Mouse (Mus musculus) liver, embryonic 11.5 days (tissue): ENCODE data around the gene Poc1a. TPM values are rescaled to one million over a fixed set of nuclear protein-coding genes. Genes with fewer than 3 reads are reported as not detected.

Source experiments
- ATAC-seq: fragments of 200-750 bp; cut with Nextera tagmentation; replicated peaks from 2 replicates; pipeline ENCODE4 v1.8.0; 2017; ENCODE audit warnings: moderate number of reproducible peaks, mild to moderate bottlenecking, moderate TSS enrichment, moderate library complexity; ENCODE audit not compliant: low FRiP score
- DNase-seq: peaks from one replicate; pipeline ENCODE4 v3.0.0-alpha.2; 2017; ENCODE audit warnings: low spot score
- H3K27ac ChIP-seq: fragments of 300-500 bp; sonication (generic); 2 replicates; pipeline ENCODE4 v1.5.1; 2014; ENCODE audit warnings: mild to moderate bottlenecking, low read depth, low read length, control low read depth
- H3K27me3 ChIP-seq: fragments of 300-500 bp; sonication (generic); replicated peaks from 2 replicates; pipeline ENCODE4 v1.6.1; 2014; ENCODE audit warnings: low read length, mixed read lengths; ENCODE audit not compliant: control insufficient read depth, insufficient read depth
- H3K36me3 ChIP-seq: fragments of 300-500 bp; sonication (generic); 2 replicates; pipeline ENCODE4 v1.6.1; 2014; ENCODE audit warnings: mild to moderate bottlenecking, low read length, moderate library complexity, mixed read lengths; ENCODE audit not compliant: control insufficient read depth, insufficient read depth
- H3K4me1 ChIP-seq: fragments of 300-500 bp; sonication (generic); replicated peaks from 2 replicates; pipeline ENCODE4 v1.6.1; 2014; ENCODE audit warnings: low read length, mixed read lengths; ENCODE audit not compliant: control insufficient read depth, insufficient read depth
- H3K4me2 ChIP-seq: fragments of 300-500 bp; sonication (generic); 2 replicates; pipeline ENCODE4 v1.6.1; 2014; ENCODE audit warnings: mild to moderate bottlenecking, control low read depth, moderate library complexity
- H3K4me3 ChIP-seq: fragments of 300-500 bp; sonication (generic); 2 replicates; pipeline ENCODE4 v1.5.1; 2014; ENCODE audit warnings: low read depth, low read length, control low read depth
- H3K9ac ChIP-seq: fragments of 300-500 bp; sonication (generic); 2 replicates; pipeline ENCODE4 v1.6.1; 2014; ENCODE audit warnings: low read depth, low read length, control low read depth
- H3K9me3 ChIP-seq: fragments of 300-500 bp; sonication (generic); 2 replicates; pipeline ENCODE4 v1.6.1; 2016; ENCODE audit warnings: low read length, inconsistent platforms, mixed read lengths; ENCODE audit not compliant: control insufficient read depth
- WGBS: fragments of 180-500 bp; shearing (Covaris S2); extraction: QIAGEN DNeasy Blood & Tissue Kit; methylation state at CpG from one replicate; pipeline ENCODE4 v1.1.7; 2014; 5-methylcytosine and 5-hydroxymethylcytosine counted together
- polyA plus RNA-seq: library from polyadenylated mRNA; unstranded; fragments of >200 nt; fragmentation: Nextera tagmentation; extraction: Ambion mirVana; gene quantifications from 2 replicates; pipeline ENCODE4 v1.2.1, GENCODE M21; 2014

The Poc1a gene
- polyA plus RNA-seq, 1 experiment from 2014 or later = 36.6 TPM

GRCm38 (mm10) chr9:106394649-106395602 is 114.1 kb downstream of the Poc1a start:
- ATAC-seq (no peak), DNase-seq (no peak)
- Histone ChIP-seq H3K9ac (no peak overlapping the region), H3K9me3 (no peaks in the 10 kb centered on the region), H3K4me1 (peaks cover 39% of the 10 kb centered on the region), H3K27ac (no peak overlapping the region), H3K36me3 (no peaks in the 10 kb centered on the region), H3K27me3 (no peaks in the 10 kb centered on the region), H3K4me2 (no peak overlapping the region), H3K4me3 (no peak overlapping the region)
- WGBS = 65% methylated on average over 11 of the region's 11 CpGs

DNA sequence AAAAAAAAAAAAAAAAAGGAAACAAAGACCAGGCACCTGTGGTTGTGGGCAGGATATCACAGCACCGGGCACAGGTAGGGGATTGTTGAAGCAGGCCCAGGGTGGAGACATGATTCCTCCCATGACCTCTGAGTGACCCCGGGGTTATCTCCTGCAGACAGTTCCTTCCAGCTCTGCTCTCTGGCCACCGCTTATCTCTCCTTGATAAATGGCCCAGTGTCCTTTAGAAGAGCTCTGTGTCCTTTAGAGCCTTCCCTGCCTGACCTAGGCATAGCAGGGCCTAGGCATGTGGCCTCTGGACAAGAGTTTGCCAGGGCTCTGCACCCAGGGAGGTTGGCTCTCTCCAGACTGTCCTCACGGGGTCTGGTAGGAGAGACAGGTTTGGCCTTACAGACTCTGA is 116.9 kb downstream of the Poc1a start:
- peak overlapping the region; percentile 20; the same call in 1 of the 2 replicates for H3K4me2 ChIP-seq
- no peak for DNase-seq

DNA sequence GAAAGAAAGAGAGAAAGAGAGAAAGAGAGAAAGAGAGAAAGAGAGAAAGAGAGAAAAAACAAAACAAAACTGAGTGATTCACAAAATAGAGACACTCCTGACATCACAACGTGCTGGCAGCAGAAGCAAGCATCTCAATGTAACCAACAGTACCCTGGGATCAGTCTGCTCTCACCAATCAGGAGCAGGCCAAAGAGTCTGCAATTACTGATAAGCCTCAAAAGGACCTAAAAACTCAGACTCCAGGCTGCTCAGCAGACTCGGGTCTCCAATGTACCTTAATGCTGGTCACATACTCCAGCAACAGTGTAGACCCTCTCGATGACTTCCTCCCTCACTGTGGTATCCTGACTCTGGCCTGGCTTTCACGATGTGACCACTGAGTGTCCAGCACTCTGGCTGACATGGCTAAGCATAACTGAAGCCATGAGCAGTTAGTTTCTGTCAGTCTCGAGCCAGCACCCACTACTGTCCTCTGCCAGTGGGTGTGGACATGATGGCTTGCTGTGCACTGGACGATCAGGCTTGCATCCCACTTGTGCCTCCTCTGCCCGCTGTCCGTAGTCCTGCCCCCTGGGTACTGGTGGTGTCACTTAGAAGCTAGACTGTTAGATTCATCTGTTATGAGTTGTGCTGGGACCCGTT is 117.9 kb downstream of the Poc1a start:
- Histone ChIP-seq H3K4me3 (no peak overlapping the region), H3K27ac (peak overlapping the region; percentile 75), H3K9me3 (no peaks in the 10 kb centered on the region), H3K36me3 (no peaks in the 10 kb centered on the region), H3K4me2 (peak overlapping the region; percentile 41), H3K4me1 (peaks cover 44% of the 10 kb centered on the region), H3K27me3 (no peaks in the 10 kb centered on the region; the same call in 1 of the 2 replicates), H3K9ac (no peak overlapping the region)
- ATAC-seq = peak; percentile 89
- WGBS = 45% methylated on average over 9 of the region's 9 CpGs
- no peak for DNase-seq

More for the DNA sequence above, 116.9 kb downstream of the Poc1a start:
- H3K27ac ChIP-seq = peak overlapping the region; percentile 56
- H3K9ac ChIP-seq = peak overlapping the region; percentile 37; the same call in 1 of the 2 replicates
- H3K4me3 ChIP-seq = no peak overlapping the region
- H3K9me3 ChIP-seq = no peaks in the 10 kb centered on the region
- no peaks in the 10 kb centered on the region for H3K36me3 ChIP-seq
- peak; percentile 38 for ATAC-seq
- 27% methylated on average over 4 of the region's 4 CpGs for WGBS
- H3K27me3 ChIP-seq = no peaks in the 10 kb centered on the region; the same call in 1 of the 2 replicates
- peaks cover 44% of the 10 kb centered on the region for H3K4me1 ChIP-seq

DNA sequence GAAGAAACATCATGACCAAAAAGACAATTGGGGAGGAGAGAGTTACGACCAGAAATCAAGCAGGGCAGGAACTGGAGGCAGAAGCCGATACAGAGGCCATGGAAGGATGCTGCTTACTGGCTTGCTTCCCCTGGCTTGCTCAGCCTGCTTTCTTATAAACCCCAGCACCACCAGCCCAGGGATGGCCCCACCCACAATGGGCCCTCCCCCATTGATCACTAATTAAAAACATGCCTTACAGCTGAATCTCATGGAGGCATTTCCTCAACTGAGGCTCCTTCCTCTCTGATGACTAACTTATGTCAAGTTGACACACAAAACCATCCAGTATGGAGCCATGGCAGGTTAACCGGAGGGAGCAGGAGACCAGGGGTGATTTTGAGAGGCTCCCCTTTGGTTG is 118.9 kb downstream of the Poc1a start:
- Histone ChIP-seq H3K9ac (no peak overlapping the region), H3K4me3 (no peak overlapping the region), H3K27me3 (no peaks in the 10 kb centered on the region; the same call in 1 of the 2 replicates), H3K4me2 (no peak overlapping the region), H3K4me1 (peaks cover 41% of the 10 kb centered on the region), H3K36me3 (no peaks in the 10 kb centered on the region), H3K9me3 (no peaks in the 10 kb centered on the region), H3K27ac (no peak overlapping the region)
- 78% methylated on average over 3 of the region's 3 CpGs for WGBS
- no peak for DNase-seq
- no peak for ATAC-seq

Other genes with a start within 250 kb of the Poc1a start
- not detected in 2 replicates for gene Col6a4, start 184.3 kb upstream of the Poc1a start, polyA plus RNA-seq
- 12.4 and 15.7 TPM in 2 replicates for gene Glyctk, start 122.9 kb upstream of the Poc1a start, polyA plus RNA-seq
- 18.8 TPM in 2 replicates for gene Wdr82, start 110.1 kb upstream of the Poc1a start, polyA plus RNA-seq
- gene Ppm1m, start 81.3 kb upstream of the Poc1a start, polyA plus RNA-seq = 25.3 and 26.9 TPM in 2 replicates
- 58.4 and 61.1 TPM in 2 replicates for gene Twf2, start 78.0 kb upstream of the Poc1a start, polyA plus RNA-seq
- gene Tlr9, start 58.5 kb upstream of the Poc1a start, polyA plus RNA-seq = not detected in 2 replicates
- gene Alas1, start 32.4 kb upstream of the Poc1a start, polyA plus RNA-seq = 57.4 and 67.9 TPM in 2 replicates
- 17.8 and 18.1 TPM in 2 replicates for gene Dusp7, start 87.6 kb downstream of the Poc1a start, polyA plus RNA-seq
- gene Rpl29, start 148.4 kb downstream of the Poc1a start, polyA plus RNA-seq = 1,192 and 1,256 TPM in 2 replicates
- 51.1 and 52.3 TPM in 2 replicates for gene Acy1, start 157.3 kb downstream of the Poc1a start, polyA plus RNA-seq
- 19.5 and 19.7 TPM in 2 replicates for gene Abhd14b, start 166.4 kb downstream of the Poc1a start, polyA plus RNA-seq
- gene Abhd14a, start 166.6 kb downstream of the Poc1a start, polyA plus RNA-seq = 53.6 and 54.0 TPM in 2 replicates
- gene Pcbp4, start 172.2 kb downstream of the Poc1a start, polyA plus RNA-seq = 62.4 and 63.2 TPM in 2 replicates
- 0.11 TPM in 1 of 2 replicates, not detected in the other for gene Gpr62, start 184.9 kb downstream of the Poc1a start, polyA plus RNA-seq
- gene Rrp9, start 194.9 kb downstream of the Poc1a start, polyA plus RNA-seq = 85.4 and 92.8 TPM in 2 replicates
- gene Parp3, start 195.9 kb downstream of the Poc1a start, polyA plus RNA-seq = 1.5 and 1.6 TPM in 2 replicates
- gene Iqcf1, start 218.9 kb downstream of the Poc1a start, polyA plus RNA-seq = not detected in 2 replicates
- gene Iqcf5, start 233.5 kb downstream of the Poc1a start, polyA plus RNA-seq = not detected in 2 replicates